ENCODE assay signal across 12 mouse cellular contexts in genomic region chr11:120851132-120851531, GRCm38 (mm10). TPM values are rescaled to one million over a fixed set of nuclear protein-coding genes. Genes with fewer than 3 reads are reported as not detected.
DNase-seq lines count a peak whose midpoint lies in the region; ATAC-seq and TF ChIP-seq lines count a peak whose summit lies in the region.
"Had no signal": no experiment of that assay in that cellular context is flagged by ENCODE, and none has a peak within 500 bp of the region (broad histone marks: within the 10 kb centered on the region; RNA-seq: fewer than 3 reads in every experiment).

No protein-coding gene starts in this region.

- H3K36me3 ChIP-seq in ES-Bruce4 (ENCODE audit: control insufficient read depth, insufficient read depth, low read length, poor library complexity, severe bottlenecking) = no peaks in the 10 kb centered on the region
- H3K36me3 ChIP-seq in intestine, embryonic 16.5 days (ENCODE audit: control insufficient read depth, insufficient read depth, low read length) = no peaks in the 10 kb centered on the region
- H3K36me3 ChIP-seq: heart, embryonic 15.5 days had no signal

- no peak for ATAC-seq in intestine, embryonic 16.5 days
- ATAC-seq: forebrain, embryonic 14.5 days; Patski had no signal

- no peaks in the 10 kb centered on the region for H3K27me3 ChIP-seq in ES-Bruce4 (ENCODE audit: control insufficient read depth, insufficient read depth, low read length, poor library complexity, severe bottlenecking)
- no peaks in the 10 kb centered on the region for H3K27me3 ChIP-seq in intestine, embryonic 16.5 days (replicated peaks; ENCODE audit: control insufficient read depth, insufficient read depth, low read length)
- H3K27me3 ChIP-seq: heart, embryonic 15.5 days; Patski had no signal

- H3K4me2 ChIP-seq in intestine, embryonic 16.5 days (ENCODE audit: low read depth, low read length) = no peak overlapping the region
- H3K4me2 ChIP-seq: heart, embryonic 15.5 days had no signal

- 56% methylated on average over 1 of the region's 1 CpGs for WGBS in intestine, embryonic 16.5 days

- peak; percentile 65 for DNase-seq in 3T3-L1 (ENCODE audit: low read depth, low spot score)
- peak; percentile 18 to 42 for DNase-seq in kidney, postnatal 4 days
- DNase-seq in T-cell, adult 2 months (ENCODE audit: low spot score) = no peak
- no peak for DNase-seq in thymus, adult 18-20 months
- DNase-seq in layer of hippocampus, postnatal 10 days (ENCODE audit: low spot score in 2 of 2) = no peak
- DNase-seq: right cerebral cortex, postnatal 14 days; thymus, postnatal 25 days had no signal

- no peak for TF ChIP-seq CTCF in ES-Bruce4 (IDR thresholded peaks at IDR 0.05; ENCODE audit: low read depth, low read length)

- no peak for TF ChIP-seq EP300 in ES-Bruce4 (IDR thresholded peaks at IDR 0.05; ENCODE audit: insufficient read depth, low read depth, low read length)

- no peak overlapping the region for H3K9ac ChIP-seq in ES-Bruce4 (ENCODE audit: low read depth, poor library complexity, severe bottlenecking)
- H3K9ac ChIP-seq in intestine, embryonic 16.5 days (ENCODE audit: low read depth, low read length) = no peak overlapping the region
- H3K9ac ChIP-seq: heart, embryonic 15.5 days had no signal

- peak overlapping the region; percentile 94 for H3K27ac ChIP-seq in ES-Bruce4 (ENCODE audit: insufficient read depth, low read length)
- H3K27ac ChIP-seq in intestine, embryonic 16.5 days (ENCODE audit: low read length) = peak overlapping the region; percentile 48
- H3K27ac ChIP-seq: heart, embryonic 15.5 days had no signal

- H3K4me1 ChIP-seq in ES-Bruce4 (ENCODE audit: control insufficient read depth, insufficient read depth, low read length) = peaks cover 16% of the 10 kb centered on the region
- H3K4me1 ChIP-seq in intestine, embryonic 16.5 days (ENCODE audit: control insufficient read depth, insufficient read depth, low read length) = peaks cover 30% of the 10 kb centered on the region

- TF ChIP-seq POLR2A in ES-Bruce4 (IDR thresholded peaks at IDR 0.05; ENCODE audit: insufficient read depth, low read length) = no peak

- no peak overlapping the region for H3K4me3 ChIP-seq in ES-Bruce4 (ENCODE audit: low read depth, low read length)
- H3K4me3 ChIP-seq in intestine, embryonic 16.5 days (ENCODE audit: low read length) = no peak overlapping the region
- H3K4me3 ChIP-seq: heart, embryonic 15.5 days had no signal

- no peaks in the 10 kb centered on the region for H3K9me3 ChIP-seq in ES-Bruce4 (replicated peaks; ENCODE audit: control insufficient read depth, insufficient read depth, low read length, poor library complexity, severe bottlenecking)
- no peaks in the 10 kb centered on the region for H3K9me3 ChIP-seq in intestine, embryonic 16.5 days (ENCODE audit: control insufficient read depth, low read length)
- H3K9me3 ChIP-seq: heart, embryonic 15.5 days had no signal

RNA-seq across cellular contexts. Expression of gene Fasn, which starts 26.8 kb away (rescaled TPM):
- 114 and 127 TPM in 2 replicates for polyA plus RNA-seq in ES-Bruce4 (2011; ENCODE audit: insufficient read depth, insufficient read length, low read depth, missing spikeins)
- 42.0 and 47.6 TPM in 2 replicates for polyA plus RNA-seq in intestine, embryonic 16.5 days (2015; fragmentation: Nextera tagmentation; extraction: Ambion mirVana)
- total RNA-seq in layer of hippocampus, postnatal 10 days (2021) = 100 to 1,000 TPM; 286 to 320 TPM

RNA-seq across cellular contexts. Expression of gene Dus1l, which starts 54.9 kb away (rescaled TPM):
- 56.7 and 66.9 TPM in 2 replicates for polyA plus RNA-seq in ES-Bruce4 (2011; ENCODE audit: insufficient read depth, insufficient read length, low read depth, missing spikeins)
- polyA plus RNA-seq in intestine, embryonic 16.5 days (2015; fragmentation: Nextera tagmentation; extraction: Ambion mirVana) = 78.6 and 82.0 TPM in 2 replicates
- total RNA-seq in layer of hippocampus, postnatal 10 days (2021) = 10 to 100 TPM; 42.3 to 44.5 TPM

Comparison
In these comparisons a context has a peak if more than half of its experiments do, and no peak if none do; other contexts are left out.
1. DNase-seq: peak in 3T3-L1 (single experiment) and kidney, postnatal 4 days (2 of 2); none in T-cell, adult 2 months (single experiment), thymus, adult 18-20 months (0 of 2) and layer of hippocampus, postnatal 10 days (0 of 2).